Mouse (Mus musculus): Measurements from ENCODE around the gene Atg9b.

DNA sequence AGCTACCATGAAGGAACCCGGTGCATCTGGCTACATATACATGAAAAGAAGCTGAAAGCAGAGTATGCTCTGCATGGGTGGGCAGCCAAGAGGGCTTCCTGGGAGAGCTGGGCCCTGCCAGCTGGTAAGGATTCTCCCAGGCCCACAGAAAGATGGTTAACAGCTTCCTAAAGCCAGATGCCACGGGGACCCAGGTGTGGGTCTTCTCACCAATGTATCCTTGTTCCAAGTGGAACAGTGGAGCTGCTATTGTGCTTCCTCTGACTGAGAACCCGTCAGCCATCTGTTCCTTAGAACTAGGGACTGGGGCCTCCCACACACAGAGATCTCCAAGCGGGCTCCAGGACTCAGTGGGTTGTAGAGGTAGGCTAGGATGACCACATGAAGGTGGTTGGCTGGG, 35.2 kb downstream of the Atg9b start:
- TF ChIP-seq USF1 (IDR thresholded peaks at IDR 0.05; ENCODE audit: low read depth) (no peak), POLR2A (IDR thresholded peaks at IDR 0.05; ENCODE audit: insufficient read length, low read depth) (no peak), POLR2AphosphoS2 (IDR thresholded peaks at IDR 0.05; ENCODE audit: insufficient read length, low read depth) (no peak), MYOG (IDR thresholded peaks at IDR 0.05; ENCODE audit: control insufficient read depth in 1 of 3, insufficient read depth in 1 of 3, insufficient read length in 2 of 3, low read depth in 2 of 3) (no peak), MYOD1 (IDR thresholded peaks at IDR 0.05; ENCODE audit: control insufficient read depth in 1 of 3, insufficient read length in 2 of 3, low read depth in 2 of 3) (no peak)
